Mouse (Mus musculus) right cerebral cortex, postnatal 36 days (tissue): ENCODE measurements around the gene Btbd35f3.
"Not testable (repeated sequence)": the region's sequence is repeated elsewhere in the genome, so short reads cannot be mapped to it uniquely, and the experiment has no call there.

Source experiments
- DNase-seq, 2 experiments: peaks; one replicate each; pipeline ENCODE4 v3.0.0; 2022; ENCODE audit warnings: low spot score in 2 of 2, mixed read lengths in 1 of 2

Btbd35f3 gene

GRCm38 (mm10) chrX:4037374-4037773 is at the start of gene Btbd35f3:
Gene Btbd35f3 (plus strand): TSS chrX:4037674.
- not testable (repeated sequence) for DNase-seq
